21 mouse cellular contexts compared by ENCODE assay signal in genomic region chr13:72209518-72209917, GRCm38 (mm10).
"Had no signal": no experiment of that assay in that cellular context is flagged by ENCODE, and none has a peak within 500 bp of the region (broad histone marks: within the 10 kb centered on the region; RNA-seq: fewer than 3 reads in every experiment).

No protein-coding gene starts in this region.

- H3K4me3 ChIP-seq: layer of hippocampus, adult 2 months; limb, embryonic 10.5 days; limb, embryonic 13.5 days; liver, embryonic 12.5 days; liver, embryonic 15.5 days; lung, embryonic 15.5 days; midbrain, embryonic 10.5 days; midbrain, embryonic 13.5 days; myocyte; neural tube, embryonic 13.5 days; stomach, embryonic 15.5 days had no signal

- DNase-seq: layer of hippocampus, adult 9-11 months; liver; lung, adult 18-20 months; lung, postnatal 10 days; lung, postnatal 36 days; right cerebral cortex, postnatal 25 days; spleen, adult 18-20 months; thymus, postnatal 36 days had no signal

- H3K27ac ChIP-seq: layer of hippocampus, adult 2 months; limb, embryonic 10.5 days; limb, embryonic 13.5 days; liver, embryonic 12.5 days; liver, embryonic 15.5 days; lung, embryonic 15.5 days; midbrain, embryonic 13.5 days; neural tube, embryonic 13.5 days; stomach, embryonic 15.5 days had no signal

- H3K9me3 ChIP-seq: limb, embryonic 10.5 days; limb, embryonic 13.5 days; liver, embryonic 12.5 days; liver, embryonic 15.5 days; lung, embryonic 15.5 days; midbrain, embryonic 10.5 days; midbrain, embryonic 13.5 days; neural tube, embryonic 13.5 days; stomach, embryonic 15.5 days had no signal

- H3K4me2 ChIP-seq: limb, embryonic 13.5 days; liver, embryonic 12.5 days; liver, embryonic 15.5 days; lung, embryonic 15.5 days; midbrain, embryonic 13.5 days; neural tube, embryonic 13.5 days; stomach, embryonic 15.5 days had no signal

- H3K9ac ChIP-seq: limb, embryonic 13.5 days; liver, embryonic 12.5 days; liver, embryonic 15.5 days; lung, embryonic 15.5 days; midbrain, embryonic 13.5 days; neural tube, embryonic 13.5 days; stomach, embryonic 15.5 days had no signal

- H3K36me3 ChIP-seq: limb, embryonic 10.5 days; limb, embryonic 13.5 days; liver, embryonic 12.5 days; liver, embryonic 15.5 days; lung, embryonic 15.5 days; midbrain, embryonic 10.5 days; midbrain, embryonic 13.5 days; neural tube, embryonic 13.5 days; stomach, embryonic 15.5 days had no signal

- ATAC-seq: liver, embryonic 12.5 days; midbrain, embryonic 13.5 days; midbrain, embryonic 16.5 days had no signal

- H3K4me1 ChIP-seq: liver, embryonic 12.5 days; liver, embryonic 15.5 days; megakaryocyte, embryonic 14.5 days; stomach, embryonic 15.5 days had no signal

- H3K27me3 ChIP-seq: liver, embryonic 12.5 days; liver, embryonic 15.5 days; lung, embryonic 15.5 days; megakaryocyte, embryonic 14.5 days; stomach, embryonic 15.5 days had no signal
